Mouse (Mus musculus): ENCODE results near the gene Col6a2. TPM values are rescaled to one million over a fixed set of nuclear protein-coding genes. Genes with fewer than 3 reads are reported as not detected.

The Col6a2 gene
- 2.6 TPM for polyA plus RNA-seq (2014; fragmentation: Illumina TruSeq; extraction: RNeasy Lipid Tissue Mini Kit (QIAGEN cat#74804); ENCODE audit: low replicate concordance)

GRCm38 (mm10) chr10:76622928-76623680, at the start of gene Col6a2:
Gene Col6a2, minus strand, starts transcription at chr10:76623630.

GRCm38 (mm10) chr10:76575374-76575773, 48.1 kb downstream of the Col6a2 start, which contains the start of gene Ftcd:
Gene Ftcd, plus strand, starts transcription at chr10:76575648.

GRCm38 (mm10) chr10:76561972-76562371, 61.5 kb downstream of the Col6a2 start, which contains the start of gene Spatc1l:
Gene Spatc1l, plus strand, starts transcription at chr10:76562272.

Other genes starting within 250 kb of the Col6a2 start
- not detected for gene AC141477.1, start 183.2 kb downstream of the Col6a2 start, polyA plus RNA-seq (2014; fragmentation: Illumina TruSeq; extraction: RNeasy Lipid Tissue Mini Kit (QIAGEN cat#74804); ENCODE audit: low replicate concordance)
- gene Pcnt, start 180.8 kb downstream of the Col6a2 start, polyA plus RNA-seq (2014; fragmentation: Illumina TruSeq; extraction: RNeasy Lipid Tissue Mini Kit (QIAGEN cat#74804); ENCODE audit: low replicate concordance), result 8.7 TPM
- not detected for gene 2610028H24Rik, start 174.5 kb downstream of the Col6a2 start, polyA plus RNA-seq (2014; fragmentation: Illumina TruSeq; extraction: RNeasy Lipid Tissue Mini Kit (QIAGEN cat#74804); ENCODE audit: low replicate concordance)
- 3.3 TPM for gene Mcm3ap, start 154.7 kb downstream of the Col6a2 start, polyA plus RNA-seq (2014; fragmentation: Illumina TruSeq; extraction: RNeasy Lipid Tissue Mini Kit (QIAGEN cat#74804); ENCODE audit: low replicate concordance)
- 1.3 TPM for gene Ybey, start 154.5 kb downstream of the Col6a2 start, polyA plus RNA-seq (2014; fragmentation: Illumina TruSeq; extraction: RNeasy Lipid Tissue Mini Kit (QIAGEN cat#74804); ENCODE audit: low replicate concordance)
- gene Lss, start 92.0 kb downstream of the Col6a2 start, polyA plus RNA-seq (2014; fragmentation: Illumina TruSeq; extraction: RNeasy Lipid Tissue Mini Kit (QIAGEN cat#74804); ENCODE audit: low replicate concordance), result 3.6 TPM
- not detected for gene Spatc1l, start 61.4 kb downstream of the Col6a2 start, polyA plus RNA-seq (2014; fragmentation: Illumina TruSeq; extraction: RNeasy Lipid Tissue Mini Kit (QIAGEN cat#74804); ENCODE audit: low replicate concordance)
- gene Ftcd, start 48.0 kb downstream of the Col6a2 start, polyA plus RNA-seq (2014; fragmentation: Illumina TruSeq; extraction: RNeasy Lipid Tissue Mini Kit (QIAGEN cat#74804); ENCODE audit: low replicate concordance), result not detected
- 9.5 TPM for gene Col6a1, start 102.5 kb upstream of the Col6a2 start, polyA plus RNA-seq (2014; fragmentation: Illumina TruSeq; extraction: RNeasy Lipid Tissue Mini Kit (QIAGEN cat#74804); ENCODE audit: low replicate concordance)